Mouse (Mus musculus) spleen, adult 2 months (tissue): ENCODE measurements around the gene Mrpl48.

Experiments
- CTCF ChIP-seq: fragments of 200-500 bp; IDR thresholded peaks from 2 replicates; pipeline ENCODE4 v1.5.1; 2011; ENCODE audit warnings: mild to moderate bottlenecking, inconsistent platforms; ENCODE audit not compliant: insufficient read depth, insufficient read length, insufficient replicate concordance; ENCODE audit errors: extremely low read depth
- POLR2A ChIP-seq: fragments of 200-500 bp; IDR thresholded peaks from 2 replicates; pipeline ENCODE4 v1.6.1; 2011; ENCODE audit warnings: low read depth, low read length, inconsistent platforms

- TF ChIP-seq CTCF, result no peak
- TF ChIP-seq POLR2A, result no peak
Observed at GRCm38 (mm10) chr7:100600211-100600610, 7.9 kb downstream of the Mrpl48 start.
